Mouse (Mus musculus): ENCODE results near the gene Ssrp1.

Gene Ssrp1

GRCm38 (mm10) chr2:85088716-85089646 is 51.9 kb downstream of the Ssrp1 start:
- DNase-seq = peak in 1 of 2 experiments; percentile 45

DNA sequence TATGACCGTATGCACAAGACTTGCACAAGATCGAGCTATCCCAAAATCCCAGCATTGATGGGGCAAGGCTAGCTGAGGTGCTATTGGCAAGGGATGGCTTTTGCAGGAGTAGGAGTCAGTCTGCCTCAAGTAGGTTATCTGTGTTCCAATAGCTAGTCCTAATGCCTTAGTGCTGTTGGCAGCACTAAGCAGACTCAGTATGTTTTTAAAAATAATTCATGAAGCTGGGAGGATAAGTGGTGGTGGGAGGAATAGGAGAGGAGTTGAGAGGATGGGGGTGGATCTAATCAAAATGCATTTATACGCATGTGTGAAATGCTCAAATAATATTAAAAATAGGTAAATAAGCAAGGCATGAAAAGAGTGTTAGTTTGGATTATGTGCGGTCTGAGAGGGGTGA is 54.3 kb downstream of the Ssrp1 start:
- DNase-seq = no peak

GRCm38 (mm10) chr2:85093376-85093775 is 56.3 kb downstream of the Ssrp1 start:
- DNase-seq = no peak

- DNase-seq = no peak
Observed at GRCm38 (mm10) chr2:85095906-85096305, 58.9 kb downstream of the Ssrp1 start.

Measured in cerebellum, postnatal 10 days (tissue).